Mouse (Mus musculus): ENCODE data around the gene Sec22a.

DNA sequence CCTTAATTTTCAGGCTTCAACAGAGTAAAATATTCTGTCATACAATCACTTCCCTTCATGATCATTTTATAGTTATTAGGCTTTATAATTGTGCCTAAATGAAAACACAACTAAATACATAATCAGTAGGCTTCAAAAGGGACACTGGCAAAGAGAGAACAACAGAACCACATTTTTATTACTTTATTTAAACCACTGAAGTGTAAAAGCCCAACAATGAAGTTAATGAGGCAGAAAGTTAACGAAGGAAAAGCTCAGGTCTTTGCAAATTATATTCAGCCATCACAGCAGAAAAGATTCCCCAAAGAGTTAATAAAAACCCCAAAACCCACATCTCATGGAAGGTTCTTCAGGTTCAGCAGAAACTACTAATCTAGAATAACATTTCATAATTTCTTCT lies 33.3 kb downstream of the Sec22a start:
- TF ChIP-seq GATA1 (IDR thresholded peaks at IDR 0.05; ENCODE audit: low read length) (no peak), TAL1 (IDR thresholded peaks at IDR 0.05; ENCODE audit: low read length) (no peak)
